Mouse (Mus musculus): ENCODE data around the gene Dgki. TPM values are rescaled to one million over a fixed set of nuclear protein-coding genes. Genes with fewer than 3 reads are reported as not detected.

Gene Dgki
- total and polyA plus RNA-seq, 3 experiments = not detected

GRCm38 (mm10) chr6:36890776-36891175, 409.2 kb downstream of the Dgki start:
- Histone ChIP-seq H3K9ac (ENCODE audit: control insufficient read depth, low read depth, low read length, poor library complexity, severe bottlenecking) (no peak overlapping the region), H3K79me2 (ENCODE audit: control insufficient read depth, insufficient read depth, low read length, poor library complexity) (no peaks in the 10 kb centered on the region), H3K27ac (ENCODE audit: control insufficient read depth, low read depth, low read length) (no peak overlapping the region), H3K9me3 (replicated peaks; ENCODE audit: insufficient read depth, low read length) (no peaks in the 10 kb centered on the region), H3K36me3 (ENCODE audit: control insufficient read depth in 1 of 2, insufficient read depth in 2 of 2, low read length in 2 of 2) (no peaks in the 10 kb centered on the region), H3K4me3 (ENCODE audit: control insufficient read depth in 1 of 2, insufficient read depth in 1 of 2, low read depth in 2 of 2, low read length in 2 of 2) (no peak overlapping the region), H3K4me1 (ENCODE audit: control insufficient read depth in 1 of 2, insufficient read depth in 2 of 2, low read length in 2 of 2) (no peaks in the 10 kb centered on the region), H3K27me3 (ENCODE audit: control insufficient read depth in 1 of 2, insufficient read depth in 2 of 2, low read length in 2 of 2) (no peaks in the 10 kb centered on the region)
- no peak for DNase-seq (ENCODE audit: low read depth, low spot score)
- TF ChIP-seq MEF2A (IDR thresholded peaks at IDR 0.05; ENCODE audit: extremely low read depth, insufficient replicate concordance, low read depth, low read length, poor library complexity, severe bottlenecking) (no peak), BHLHE40 (IDR thresholded peaks at IDR 0.05; ENCODE audit: borderline replicate concordance, low read depth, low read length) (no peak), MYC (IDR thresholded peaks at IDR 0.05; ENCODE audit: low read depth, low read length) (no peak), KAT2A (conservative IDR thresholded peaks at IDR 0.05; ENCODE audit: low read depth, low read length) (no peak), ETS1 (IDR thresholded peaks at IDR 0.05; ENCODE audit: low read depth, low read length) (no peak), EP300 (IDR thresholded peaks at IDR 0.05; ENCODE audit: low read depth in 1 of 2, low read length in 2 of 2) (no peak), SMC3 (IDR thresholded peaks at IDR 0.05; ENCODE audit: low read depth, low read length) (no peak), SIN3A (IDR thresholded peaks at IDR 0.05; ENCODE audit: low read length) (no peak), GATA1 (IDR thresholded peaks at IDR 0.05; ENCODE audit: low read depth, low read length) (no peak), CHD2 (IDR thresholded peaks at IDR 0.05; ENCODE audit: low read length) (no peak), CTCF (IDR thresholded peaks at IDR 0.05 in 2 of 3, conservative IDR thresholded peaks at IDR 0.05 in 1 of 3; ENCODE audit: control insufficient read depth in 1 of 3, insufficient read depth in 1 of 3, low read depth in 2 of 3, low read length in 3 of 3, poor library complexity in 1 of 3, severe bottlenecking in 1 of 3) (no peak), ZNF384 (IDR thresholded peaks at IDR 0.05; ENCODE audit: low read depth, low read length) (no peak), TCF12 (IDR thresholded peaks at IDR 0.05; ENCODE audit: low read depth, low read length) (no peak), ZKSCAN1 (IDR thresholded peaks at IDR 0.05; ENCODE audit: low read depth, low read length) (no peak), TBP (IDR thresholded peaks at IDR 0.05; ENCODE audit: low read depth, low read length) (no peak), POLR2A (IDR thresholded peaks at IDR 0.05; ENCODE audit: control insufficient read depth in 1 of 2, insufficient read depth in 1 of 2, low read depth in 1 of 2, low read length in 2 of 2, poor library complexity in 1 of 2) (no peak), CHD1 (IDR thresholded peaks at IDR 0.05; ENCODE audit: low read depth, low read length) (no peak)

- no peak for TF ChIP-seq POLR2A (IDR thresholded peaks at IDR 0.05; ENCODE audit: control insufficient read depth in 1 of 2, insufficient read depth in 1 of 2, low read depth in 1 of 2, low read length in 2 of 2, poor library complexity in 1 of 2)
- no peak for TF ChIP-seq MAZ (IDR thresholded peaks at IDR 0.05; ENCODE audit: low read depth, low read length)
- TF ChIP-seq ZKSCAN1 (IDR thresholded peaks at IDR 0.05; ENCODE audit: low read depth, low read length) = no peak
- TF ChIP-seq RAD21 (IDR thresholded peaks at IDR 0.05; ENCODE audit: low read depth, low read length) = no peak
- no peak for TF ChIP-seq USF1 (IDR thresholded peaks at IDR 0.05; ENCODE audit: low read depth, low read length)
- no peak for TF ChIP-seq NELFE (IDR thresholded peaks at IDR 0.05; ENCODE audit: low read depth, low read length)
- no peak for TF ChIP-seq BHLHE40 (IDR thresholded peaks at IDR 0.05; ENCODE audit: borderline replicate concordance, low read depth, low read length)
- no peak for TF ChIP-seq CHD2 (IDR thresholded peaks at IDR 0.05; ENCODE audit: low read length)
- no peaks in the 10 kb centered on the region for H3K4me1 ChIP-seq (ENCODE audit: control insufficient read depth in 1 of 2, insufficient read depth in 2 of 2, low read length in 2 of 2)
- no peak overlapping the region for H3K27ac ChIP-seq (ENCODE audit: control insufficient read depth, low read depth, low read length)
- no peak overlapping the region for H3K9ac ChIP-seq (ENCODE audit: control insufficient read depth, low read depth, low read length, poor library complexity, severe bottlenecking)
- no peaks in the 10 kb centered on the region for H3K27me3 ChIP-seq (ENCODE audit: control insufficient read depth in 1 of 2, insufficient read depth in 2 of 2, low read length in 2 of 2)
- H3K9me3 ChIP-seq (replicated peaks; ENCODE audit: insufficient read depth, low read length) = no peaks in the 10 kb centered on the region
- H3K36me3 ChIP-seq (ENCODE audit: control insufficient read depth in 1 of 2, insufficient read depth in 2 of 2, low read length in 2 of 2) = no peaks in the 10 kb centered on the region
- H3K4me3 ChIP-seq (ENCODE audit: control insufficient read depth in 1 of 2, insufficient read depth in 1 of 2, low read depth in 2 of 2, low read length in 2 of 2) = no peak overlapping the region
- no peaks in the 10 kb centered on the region for H3K79me2 ChIP-seq (ENCODE audit: control insufficient read depth, insufficient read depth, low read length, poor library complexity)
- DNase-seq (ENCODE audit: low read depth, low spot score) = no peak
Measured at GRCm38 (mm10) chr6:36890296-36890695, 409.7 kb downstream of the Dgki start.
